Mouse (Mus musculus): ENCODE results near the gene Got2. TPM values are rescaled to one million over a fixed set of nuclear protein-coding genes. Genes with fewer than 3 reads are reported as not detected.
"Not testable (repeated sequence)": the region's sequence is repeated elsewhere in the genome, so short reads cannot be mapped to it uniquely, and the experiment has no call there.

The Got2 gene
- total RNA-seq, 2 experiments from 2014 or later, result 25.4 to 28.5 TPM

DNA sequence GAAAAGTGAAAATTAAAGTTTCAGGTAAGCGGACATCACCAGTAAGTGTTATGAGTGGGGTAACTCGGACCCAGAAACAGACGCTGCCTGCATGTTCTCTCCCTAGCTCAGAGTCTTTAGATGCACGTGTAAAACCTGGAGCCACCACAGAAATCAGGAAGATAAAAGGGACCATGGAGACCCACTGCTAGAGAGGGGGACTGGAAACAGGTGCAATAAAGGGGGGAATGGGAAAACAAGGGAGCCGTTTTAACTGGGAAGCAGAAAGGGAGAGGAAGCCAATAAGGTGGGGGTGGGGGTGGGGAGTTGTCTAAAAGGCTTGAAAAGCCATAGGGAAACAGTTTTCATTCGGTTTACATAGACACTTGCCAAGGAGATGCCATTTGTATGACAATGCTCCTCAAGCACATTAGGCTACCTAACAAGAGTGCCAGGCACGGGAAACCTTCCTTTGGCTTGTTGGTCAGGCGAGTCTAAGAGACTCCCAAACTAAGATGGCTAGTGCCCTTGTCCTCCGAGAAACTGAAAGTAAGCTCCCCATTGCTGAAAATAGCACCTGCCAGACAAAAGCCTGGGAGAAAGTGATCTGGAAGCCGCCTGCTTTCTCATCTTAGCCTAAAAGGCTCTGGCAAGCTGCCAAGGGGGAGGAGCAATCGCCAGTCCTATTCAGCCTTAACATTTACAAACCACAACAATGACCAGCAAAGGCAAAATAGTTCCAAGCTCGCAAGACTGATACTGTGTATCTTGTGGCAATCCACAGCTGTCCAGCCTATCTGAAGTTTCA lies 10.0 kb downstream of the Got2 start:
- peak; percentile 64 for ATAC-seq (replicated peaks; ENCODE audit: low FRiP score, poor library complexity, severe bottlenecking)

DNA sequence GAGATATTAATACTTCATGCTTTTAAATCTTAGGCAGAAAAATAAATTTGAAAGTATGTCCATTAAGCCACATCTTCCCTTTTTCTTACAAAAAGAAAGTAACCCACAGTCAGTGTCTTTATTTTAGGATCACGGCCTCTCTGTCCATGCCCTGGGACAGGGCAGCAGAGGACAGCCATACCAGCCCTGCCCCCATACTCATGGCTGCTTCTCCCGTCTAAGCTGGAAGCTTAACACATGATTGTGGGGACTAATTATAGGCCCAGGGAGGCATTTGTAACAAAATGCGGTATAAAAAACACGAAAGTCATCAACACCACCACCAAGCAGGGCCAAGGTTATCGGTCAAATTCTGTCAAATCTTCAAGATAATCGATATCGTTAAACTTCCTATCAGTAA lies 13.1 kb downstream of the Got2 start:
- ATAC-seq (replicated peaks; ENCODE audit: low FRiP score, poor library complexity, severe bottlenecking), result no peak

- ATAC-seq (replicated peaks; ENCODE audit: low FRiP score, poor library complexity, severe bottlenecking), result no peak
Observed at GRCm38 (mm10) chr8:95871690-95872089, 16.7 kb downstream of the Got2 start.

- not testable (repeated sequence) for ATAC-seq (replicated peaks; ENCODE audit: low FRiP score, poor library complexity, severe bottlenecking)
Observed at GRCm38 (mm10) chr8:95864851-95865250, 23.5 kb downstream of the Got2 start.

- ATAC-seq (replicated peaks; ENCODE audit: low FRiP score, poor library complexity, severe bottlenecking), result not testable (repeated sequence)
Observed at GRCm38 (mm10) chr8:95863761-95864440, 24.4 kb downstream of the Got2 start.

DNA sequence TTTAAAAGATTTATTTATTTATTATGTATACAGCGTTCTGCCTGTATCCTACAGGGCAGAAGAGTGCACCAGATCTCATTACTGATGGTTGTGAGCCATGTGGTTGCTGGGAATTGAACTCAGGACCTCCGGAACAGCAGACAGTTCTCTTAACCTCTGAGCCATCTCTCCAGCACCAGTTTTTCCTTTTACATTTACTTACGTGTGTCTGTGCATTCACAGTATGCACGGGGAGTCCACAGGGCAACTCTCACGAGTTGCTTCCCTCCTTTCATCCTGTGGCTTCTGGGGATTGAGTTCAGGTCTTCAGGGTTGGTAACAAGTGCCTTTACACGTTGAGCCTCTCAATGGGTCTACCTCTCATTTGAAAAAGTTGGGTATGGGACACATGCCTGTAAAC lies 34.2 kb downstream of the Got2 start:
- no peak for ATAC-seq (replicated peaks; ENCODE audit: low FRiP score, poor library complexity, severe bottlenecking)

DNA sequence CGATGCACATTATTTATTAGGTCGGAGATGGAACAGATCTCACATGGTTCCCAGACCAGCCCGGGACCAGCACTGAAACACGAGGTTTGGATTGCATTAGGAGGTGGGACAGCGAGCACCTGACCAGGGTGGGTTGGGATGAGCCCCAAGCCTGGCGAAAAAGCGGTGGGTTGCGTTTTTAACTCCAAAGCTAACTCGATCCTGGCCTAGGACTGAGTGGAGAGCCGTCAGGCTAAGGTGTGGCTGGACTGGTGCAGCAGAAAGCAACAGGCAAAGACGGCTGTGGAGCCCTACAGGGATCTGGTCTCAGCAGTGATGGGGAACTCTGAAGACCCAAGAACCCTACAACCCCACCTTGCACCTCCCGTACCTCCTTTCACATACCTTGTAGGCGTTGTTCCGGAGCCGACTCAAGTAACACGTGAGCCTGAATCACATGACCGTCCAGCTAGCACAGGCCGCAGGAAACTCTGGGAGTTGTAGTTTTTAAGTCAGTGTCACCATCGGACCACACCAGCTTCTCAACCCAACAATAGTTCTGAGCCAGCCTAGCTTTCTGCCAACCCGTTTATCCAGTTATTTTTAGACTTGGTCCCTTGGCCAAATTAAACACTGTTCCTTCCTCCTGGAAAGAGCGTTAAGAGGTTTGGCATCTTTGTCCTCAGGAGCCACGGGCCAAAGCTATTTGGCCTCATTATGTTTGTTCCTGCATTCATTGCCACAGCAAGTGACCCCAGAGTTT lies 35.1 kb downstream of the Got2 start, which contains the start of gene Slc38a7:
Gene Slc38a7 (minus strand): TSS at position 438 of the 742 bp plus-strand sequence.
- ATAC-seq (replicated peaks; ENCODE audit: low FRiP score, poor library complexity, severe bottlenecking), result peak; percentile 93

DNA sequence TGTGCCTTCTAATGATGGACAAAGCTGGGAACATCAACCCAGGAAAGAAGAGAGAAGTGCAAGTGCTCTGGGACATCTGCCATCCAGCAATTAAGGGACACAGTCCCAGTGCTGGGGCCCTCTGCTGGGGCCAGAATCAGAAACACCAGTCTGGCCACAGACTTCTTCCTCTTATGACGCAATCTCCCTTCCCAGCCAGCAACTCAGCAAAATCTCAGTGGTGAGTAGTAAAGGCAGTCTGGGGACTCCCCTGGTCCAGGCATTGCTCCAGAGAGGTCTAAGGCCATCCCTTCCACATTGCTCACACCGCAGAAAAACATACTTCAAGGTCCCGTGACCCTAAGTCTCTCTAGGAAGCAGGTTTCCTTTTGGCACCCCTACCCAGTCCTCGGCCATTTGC lies 36.1 kb downstream of the Got2 start:
- ATAC-seq (replicated peaks; ENCODE audit: low FRiP score, poor library complexity, severe bottlenecking), result no peak

DNA sequence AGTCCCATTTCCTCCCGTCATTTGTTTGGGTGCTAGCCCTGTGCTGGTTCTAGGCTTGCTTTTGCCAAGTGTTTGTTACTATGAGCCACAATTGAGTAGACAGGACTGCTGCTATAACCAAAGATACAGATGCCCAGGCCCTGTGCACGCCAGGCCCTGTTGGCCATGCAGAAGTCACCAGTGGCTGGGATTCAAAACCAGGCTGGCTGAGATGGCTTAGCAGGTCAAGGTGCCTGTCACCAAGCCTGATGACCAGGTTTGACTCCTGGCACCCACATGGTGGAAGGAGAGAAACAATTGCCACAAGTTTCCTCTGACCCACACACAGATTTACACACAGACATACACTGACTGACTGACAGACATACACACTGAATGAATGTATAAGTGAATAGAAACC lies 38.0 kb downstream of the Got2 start:
- no peak for ATAC-seq (replicated peaks; ENCODE audit: low FRiP score, poor library complexity, severe bottlenecking)

- ATAC-seq (replicated peaks; ENCODE audit: low FRiP score, poor library complexity, severe bottlenecking), result no peak
Observed at GRCm38 (mm10) chr8:95848734-95849464, 39.4 kb downstream of the Got2 start.

- ATAC-seq (replicated peaks; ENCODE audit: low FRiP score, poor library complexity, severe bottlenecking), result no peak
Observed at GRCm38 (mm10) chr8:95848061-95848551, 40.2 kb downstream of the Got2 start.

DNA sequence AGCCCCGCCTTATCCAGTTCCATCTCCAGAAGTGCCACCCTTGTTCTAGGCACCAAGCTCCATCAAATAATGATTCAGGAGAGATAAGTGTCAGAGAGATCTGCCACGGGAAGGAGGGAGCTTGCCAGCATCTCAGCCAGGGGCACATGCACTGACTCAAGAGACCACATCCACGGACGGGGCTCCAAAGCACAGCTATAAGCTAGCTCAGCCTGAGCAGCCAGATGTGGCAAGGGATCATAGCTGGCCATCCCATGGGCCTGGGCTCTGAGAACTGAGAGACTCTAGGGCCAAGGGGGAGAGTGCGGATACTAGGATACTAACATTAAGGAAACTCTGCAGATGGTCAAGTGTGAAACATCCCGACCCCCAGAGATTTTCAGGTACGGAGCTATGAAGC lies 43.3 kb downstream of the Got2 start:
- ATAC-seq (replicated peaks; ENCODE audit: low FRiP score, poor library complexity, severe bottlenecking), result no peak

DNA sequence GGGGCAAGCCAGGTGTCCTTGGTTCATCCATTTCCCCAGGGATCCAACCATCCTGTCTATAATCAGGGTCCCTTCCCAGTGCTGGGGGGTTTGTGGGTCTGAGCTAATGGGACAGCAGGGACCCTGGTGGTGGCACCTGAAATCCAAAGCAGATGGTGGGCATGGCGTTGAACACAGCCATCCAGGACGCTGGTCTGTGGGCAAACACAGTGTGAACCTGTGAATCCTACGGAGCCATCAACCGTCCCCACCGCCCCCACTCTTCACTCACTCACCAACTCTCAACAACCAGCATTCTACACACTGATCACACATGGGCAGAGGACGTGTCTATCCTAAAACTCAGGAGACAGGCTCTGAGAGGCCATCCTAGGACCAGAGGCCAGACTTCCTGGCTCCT lies 44.4 kb downstream of the Got2 start:
- no peak for ATAC-seq (replicated peaks; ENCODE audit: low FRiP score, poor library complexity, severe bottlenecking)

DNA sequence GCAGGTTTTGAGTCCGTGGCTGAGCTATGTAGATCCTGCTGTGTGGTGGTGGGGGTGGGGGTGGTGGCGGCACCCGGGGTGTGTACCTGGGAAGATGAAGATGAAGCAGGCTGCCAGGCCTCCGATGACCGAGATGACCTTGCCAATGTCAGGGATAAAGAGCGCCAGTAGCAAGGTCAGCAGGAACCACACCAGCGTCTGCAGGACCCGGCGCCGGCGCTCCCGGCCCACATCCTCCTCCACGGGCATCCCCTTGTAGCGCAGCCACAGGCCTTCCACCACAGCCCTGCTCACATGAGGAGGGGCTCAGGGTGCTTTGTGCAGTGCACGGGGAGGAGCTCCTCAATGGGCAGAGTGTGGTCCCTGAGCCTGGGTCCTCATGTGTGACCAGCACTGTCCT lies 46.9 kb downstream of the Got2 start:
- ATAC-seq (replicated peaks; ENCODE audit: low FRiP score, poor library complexity, severe bottlenecking), result no peak

- no peak for ATAC-seq (replicated peaks; ENCODE audit: low FRiP score, poor library complexity, severe bottlenecking)
Observed at GRCm38 (mm10) chr8:95839289-95839688, 49.1 kb downstream of the Got2 start.

DNA sequence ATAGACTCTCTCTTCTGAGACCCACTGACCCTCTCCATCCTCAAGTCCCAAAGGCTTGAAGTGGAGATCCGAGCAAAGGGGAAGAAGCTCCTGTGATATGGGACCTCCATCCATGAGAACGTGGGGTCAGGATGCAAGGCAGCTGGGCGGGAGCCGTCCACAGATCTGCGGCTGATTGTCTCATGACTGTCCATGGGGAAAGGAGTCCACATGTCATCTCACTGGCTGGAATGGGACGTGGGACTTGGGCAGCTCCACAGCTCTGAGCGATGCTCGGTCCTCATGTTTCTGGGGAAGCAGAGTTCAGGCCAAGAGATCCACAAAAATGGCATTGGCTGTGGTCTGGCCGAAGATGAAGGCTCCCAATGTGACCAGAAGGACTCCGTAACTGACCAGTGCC lies 51.1 kb downstream of the Got2 start:
- ATAC-seq (replicated peaks; ENCODE audit: low FRiP score, poor library complexity, severe bottlenecking), result no peak

DNA sequence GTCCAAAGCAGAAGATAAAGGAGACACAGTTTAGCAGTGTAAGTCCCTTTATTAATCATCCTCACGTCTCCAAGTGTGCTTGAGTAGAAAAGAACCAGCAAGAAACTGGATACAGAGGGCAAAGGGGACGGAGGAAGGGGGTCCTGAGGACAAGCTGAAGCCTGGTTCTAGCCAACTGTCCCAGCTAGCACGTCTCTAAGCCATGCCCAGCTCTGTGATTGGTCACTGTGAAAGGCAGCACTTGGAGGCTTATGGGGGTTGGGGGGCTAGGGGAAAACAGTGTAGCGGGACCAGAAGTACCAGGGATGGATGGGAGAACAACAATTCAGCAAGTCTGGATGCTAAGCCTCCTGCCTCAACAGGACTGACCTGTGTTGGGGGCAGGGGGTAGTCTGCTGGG lies 52.5 kb downstream of the Got2 start:
- ATAC-seq (replicated peaks; ENCODE audit: low FRiP score, poor library complexity, severe bottlenecking), result no peak

DNA sequence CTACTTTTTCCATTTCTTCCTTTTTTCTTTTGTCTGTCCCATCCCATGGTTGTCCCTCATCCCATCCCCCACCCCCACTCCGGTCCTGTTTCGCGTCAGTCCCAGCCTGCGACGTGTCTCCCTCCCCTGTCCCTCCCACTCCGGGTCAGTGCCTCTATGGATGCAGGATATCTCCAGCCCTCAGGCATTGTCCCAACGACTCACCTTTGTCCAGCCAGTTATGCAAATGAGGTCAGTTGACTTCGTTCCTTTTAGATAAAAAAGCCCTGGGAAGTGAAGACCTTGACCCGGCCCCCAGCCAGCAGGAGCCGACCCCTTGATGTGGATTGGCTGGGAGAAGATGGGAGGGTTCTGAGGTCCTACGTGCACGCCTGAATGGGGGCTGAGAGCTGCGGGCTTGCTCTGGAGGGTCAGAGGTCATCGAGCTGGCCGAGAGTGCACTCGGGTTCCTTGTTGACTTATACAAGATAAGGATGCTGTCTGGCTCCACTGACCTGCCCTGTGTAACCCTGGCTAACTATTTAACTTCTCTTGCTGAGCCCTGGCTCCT lies 54.8 kb downstream of the Got2 start:
- ATAC-seq (replicated peaks; ENCODE audit: low FRiP score, poor library complexity, severe bottlenecking), result no peak

DNA sequence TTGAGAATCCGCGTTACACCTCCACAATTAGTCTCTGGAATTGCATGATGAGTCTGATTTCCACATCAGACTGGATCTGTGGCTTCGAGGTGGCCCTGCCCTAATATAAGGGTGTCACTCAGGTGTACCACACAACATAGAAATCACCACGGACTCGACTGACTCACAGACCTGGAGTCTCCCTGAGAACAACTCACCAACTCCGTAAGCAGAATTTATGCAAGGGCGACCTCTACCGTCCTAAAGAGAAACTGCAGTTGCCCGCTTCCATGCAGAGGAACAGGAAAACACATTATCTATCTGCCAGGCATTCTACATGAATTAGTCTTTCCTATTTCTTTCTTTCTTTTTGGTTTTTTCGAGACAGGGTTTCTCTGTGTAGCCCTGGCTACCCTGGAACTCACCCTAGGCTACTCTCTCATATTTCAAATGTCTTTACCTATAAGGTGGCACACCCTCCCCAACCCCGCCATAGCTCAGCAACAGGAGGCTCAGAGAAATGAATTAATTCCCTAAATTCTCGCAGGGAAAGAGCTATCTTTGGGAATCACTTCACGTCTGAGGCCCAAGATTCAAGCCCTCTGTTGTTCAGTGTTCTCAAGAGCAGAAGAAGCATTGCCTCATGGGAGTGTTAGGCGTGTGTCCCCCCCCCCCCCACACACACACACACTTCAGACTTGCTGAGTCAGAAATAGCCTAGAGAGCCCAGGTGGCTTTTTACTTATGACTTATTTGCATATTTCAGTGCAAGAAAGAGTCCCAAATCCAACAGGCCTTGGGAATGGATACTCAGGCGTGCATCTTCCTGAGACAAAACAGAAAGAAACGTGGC lies 55.5 kb downstream of the Got2 start:
- peak; percentile 90 for ATAC-seq (replicated peaks; ENCODE audit: low FRiP score, poor library complexity, severe bottlenecking)

All from erythroblast, adult 5-6 weeks (primary cell).